Mouse (Mus musculus): Measurements from ENCODE around the gene H60b. TPM values are rescaled to one million over a fixed set of nuclear protein-coding genes. Genes with fewer than 3 reads are reported as not detected.
"Not testable (repeated sequence)": the region's sequence is repeated elsewhere in the genome, so short reads cannot be mapped to it uniquely, and the experiment has no call there.

The H60b gene
- total RNA-seq, 1 experiment = 1.3 TPM

DNA sequence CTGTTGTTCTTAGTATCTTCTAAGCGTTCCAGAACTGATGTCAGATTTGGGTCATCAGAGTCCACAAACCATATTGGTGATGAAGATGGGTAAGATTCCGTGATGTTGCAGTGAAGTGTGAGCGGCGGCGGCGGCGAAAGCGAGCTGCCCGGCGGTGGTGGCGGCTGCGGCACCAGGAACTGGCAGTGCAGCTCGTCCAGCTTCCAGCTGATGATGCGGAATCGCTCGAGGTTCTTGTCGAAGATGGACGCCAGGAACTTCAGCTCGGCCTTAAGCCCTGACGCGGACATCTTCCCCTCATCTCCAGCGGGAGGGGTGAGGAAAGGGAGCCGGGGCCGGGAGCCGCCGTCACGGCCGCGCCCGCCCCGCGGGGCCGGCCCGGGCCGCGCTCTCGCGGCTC is 4.3 kb upstream of the H60b start:
- H3K4me1 ChIP-seq (ENCODE audit: control insufficient read depth in 2 of 2, insufficient read depth in 2 of 2, low read length in 2 of 2, poor library complexity in 1 of 2); H3K36me3 ChIP-seq (ENCODE audit: control insufficient read depth, insufficient read depth, low read length, poor library complexity, severe bottlenecking); H3K9ac ChIP-seq (ENCODE audit: insufficient read depth, low read depth, low read length, poor library complexity, severe bottlenecking); H3K9me3 ChIP-seq (ENCODE audit: control insufficient read depth, insufficient read depth, low read depth, low read length); in situ Hi-C loops (cut with MboI; ENCODE audit: low sequenced_read_pairs in 2 of 2, unreplicated experiment in 2 of 2); H3K27ac ChIP-seq (ENCODE audit: insufficient read depth, low read depth, low read length, poor library complexity, severe bottlenecking); DNase-seq (ENCODE audit: low read depth, low spot score): not testable (repeated sequence)
- H3K4me3 ChIP-seq (ENCODE audit: insufficient read depth in 1 of 2, low read depth in 1 of 2, low read length in 2 of 2, poor library complexity in 1 of 2, severe bottlenecking in 1 of 2) = peak overlapping the region; percentile 41 to 43; a peak in 1 of 4 replicates

DNA sequence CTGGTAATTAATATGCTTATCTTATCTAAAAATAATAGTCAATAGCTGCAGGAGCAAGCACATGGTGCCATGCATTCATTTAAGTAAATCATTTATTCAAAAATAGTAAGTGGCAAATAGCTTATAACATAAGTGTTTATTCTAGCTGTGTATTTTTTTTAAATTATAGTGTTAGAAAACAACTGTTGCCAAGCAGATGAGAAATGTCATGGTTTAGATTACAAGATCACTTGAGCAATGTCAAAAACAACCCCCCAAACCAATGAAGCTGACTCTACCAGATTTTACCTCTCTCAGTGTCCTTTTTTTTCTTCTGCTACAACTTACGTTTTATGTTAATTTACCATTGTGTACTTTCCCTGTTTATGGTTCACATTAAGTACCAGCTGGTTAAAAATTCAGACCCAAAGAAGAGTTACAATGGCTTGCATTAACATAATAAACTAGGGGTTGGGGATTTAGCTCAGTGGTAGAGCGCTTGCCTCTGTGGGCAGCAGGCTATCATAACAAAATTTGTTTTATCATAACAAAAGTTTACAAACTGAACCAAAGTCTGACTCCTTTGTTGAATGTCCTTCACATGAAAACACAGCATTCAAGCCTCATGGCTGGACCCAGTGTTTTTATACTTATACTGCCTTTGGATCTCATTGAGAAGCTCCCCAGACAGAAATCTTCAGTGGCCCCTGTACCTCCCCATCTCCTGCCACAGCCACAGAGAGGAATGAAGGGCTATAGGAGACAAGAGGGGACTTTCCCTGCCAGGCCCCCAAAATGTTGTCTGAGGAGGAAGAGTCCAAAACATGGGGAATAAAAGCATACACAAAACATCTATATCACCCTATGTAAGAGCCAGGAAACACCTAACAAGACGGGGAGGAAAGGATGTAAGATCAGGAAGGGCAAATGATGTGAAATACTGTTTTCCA is 3.3 kb upstream of the H60b start:
- Histone ChIP-seq H3K27ac (ENCODE audit: insufficient read depth, low read depth, low read length, poor library complexity, severe bottlenecking) (no peak overlapping the region), H3K36me3 (ENCODE audit: control insufficient read depth, insufficient read depth, low read length, poor library complexity, severe bottlenecking) (no peaks in the 10 kb centered on the region), H3K9me3 (ENCODE audit: control insufficient read depth, insufficient read depth, low read depth, low read length) (no peaks in the 10 kb centered on the region), H3K9ac (ENCODE audit: insufficient read depth, low read depth, low read length, poor library complexity, severe bottlenecking) (no peak overlapping the region), H3K4me3 (ENCODE audit: insufficient read depth in 1 of 2, low read depth in 1 of 2, low read length in 2 of 2, poor library complexity in 1 of 2, severe bottlenecking in 1 of 2) (no peak overlapping the region), H3K4me1 (ENCODE audit: control insufficient read depth in 2 of 2, insufficient read depth in 2 of 2, low read length in 2 of 2, poor library complexity in 1 of 2) (peaks cover 0 to 3% of the 10 kb centered on the region in 2 experiments; a peak in 2 of 4 replicates)
- no peak for DNase-seq (ENCODE audit: low read depth, low spot score)
- no peak for TF ChIP-seq ZC3H11A (IDR thresholded peaks at IDR 0.05; ENCODE audit: borderline replicate concordance, low read depth, low read length)
- in situ Hi-C loops (cut with MboI; ENCODE audit: low sequenced_read_pairs in 2 of 2, unreplicated experiment in 2 of 2) = no loop called here

DNA sequence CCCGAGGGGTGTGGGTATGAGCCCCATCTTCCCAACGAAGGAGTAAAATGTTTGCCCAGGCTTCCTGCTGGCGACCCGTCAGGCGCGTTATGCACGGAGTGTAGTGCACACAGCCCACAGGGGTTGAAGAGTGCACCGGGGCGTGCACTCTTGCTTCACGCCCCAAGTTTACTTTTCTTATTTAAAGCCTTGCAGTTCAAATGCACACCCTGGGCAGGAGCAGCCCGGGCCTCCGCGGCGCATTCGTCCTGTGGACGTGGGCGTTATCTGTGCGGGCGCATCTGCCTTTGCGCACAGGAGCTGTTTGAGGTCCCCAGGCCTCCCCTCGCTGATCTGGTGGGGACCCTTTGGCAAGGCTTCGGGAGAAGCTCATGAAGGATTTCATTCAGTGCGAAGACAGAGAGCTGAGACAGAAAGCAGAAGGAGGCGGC is 760 bp downstream of the H60b start:
- TF ChIP-seq ZC3H11A (IDR thresholded peaks at IDR 0.05; ENCODE audit: borderline replicate concordance, low read depth, low read length) = no peak
- TF ChIP-seq MAFK (IDR thresholded peaks at IDR 0.05; ENCODE audit: insufficient read depth, low read depth, low read length) = no peak
- no peak for TF ChIP-seq HCFC1 (IDR thresholded peaks at IDR 0.05; ENCODE audit: borderline replicate concordance, insufficient read depth, low read length)
- no peak for TF ChIP-seq CHD2 (IDR thresholded peaks at IDR 0.05; ENCODE audit: low read depth, low read length)
- no peak for TF ChIP-seq ZNF384 (IDR thresholded peaks at IDR 0.05; ENCODE audit: low read depth, low read length)
- Histone ChIP-seq H3K9me3 (ENCODE audit: control insufficient read depth, insufficient read depth, low read depth, low read length) (no peaks in the 10 kb centered on the region), H3K36me3 (ENCODE audit: control insufficient read depth, insufficient read depth, low read length, poor library complexity, severe bottlenecking) (no peaks in the 10 kb centered on the region), H3K9ac (ENCODE audit: insufficient read depth, low read depth, low read length, poor library complexity, severe bottlenecking) (no peak overlapping the region; the same call in 1 of the 2 replicates), H3K4me1 (ENCODE audit: control insufficient read depth in 2 of 2, insufficient read depth in 2 of 2, low read length in 2 of 2, poor library complexity in 1 of 2) (peaks cover 0 to 5% of the 10 kb centered on the region in 2 experiments; a peak in 2 of 4 replicates), H3K4me3 (ENCODE audit: insufficient read depth in 1 of 2, low read depth in 1 of 2, low read length in 2 of 2, poor library complexity in 1 of 2, severe bottlenecking in 1 of 2) (peak overlapping the region; percentile 52 to 66), H3K27ac (ENCODE audit: insufficient read depth, low read depth, low read length, poor library complexity, severe bottlenecking) (no peak overlapping the region)
- DNase-seq (ENCODE audit: low read depth, low spot score) = no peak
- in situ Hi-C loops (cut with MboI; ENCODE audit: low sequenced_read_pairs in 2 of 2, unreplicated experiment in 2 of 2) = no loop called here

DNA sequence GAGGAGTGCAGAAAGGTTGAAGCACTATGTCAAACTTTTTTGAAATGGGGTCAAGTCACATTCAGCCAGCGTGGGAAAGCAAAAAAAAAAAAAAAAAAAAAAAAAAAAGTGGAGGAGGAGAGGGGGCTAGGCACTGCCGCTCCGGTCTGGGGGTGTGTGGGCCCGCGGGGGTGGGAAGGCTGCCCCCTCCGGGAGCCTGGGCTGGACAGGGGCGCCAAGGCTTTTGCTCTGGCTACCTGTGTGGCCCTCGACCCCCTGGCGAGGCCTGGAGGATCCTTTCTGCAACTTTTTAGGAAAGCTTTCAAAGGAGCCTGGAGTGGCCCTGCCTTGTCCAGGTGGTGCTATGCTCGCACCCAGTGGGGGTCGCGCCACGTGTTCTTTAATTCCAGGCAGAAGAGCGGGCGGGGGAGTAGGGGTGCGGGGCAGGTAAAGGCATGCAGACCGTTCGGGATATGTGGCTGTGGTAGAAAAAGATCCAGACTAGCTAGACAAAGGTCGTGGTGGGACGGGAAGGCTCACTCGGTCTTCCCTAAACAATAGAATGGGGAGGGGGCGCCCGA is 1.3 kb downstream of the H60b start:
- Histone ChIP-seq H3K4me1 (ENCODE audit: control insufficient read depth in 2 of 2, insufficient read depth in 2 of 2, low read length in 2 of 2, poor library complexity in 1 of 2) (peaks cover 0 to 5% of the 10 kb centered on the region in 2 experiments; a peak in 2 of 4 replicates), H3K9ac (ENCODE audit: insufficient read depth, low read depth, low read length, poor library complexity, severe bottlenecking) (no peak overlapping the region), H3K36me3 (ENCODE audit: control insufficient read depth, insufficient read depth, low read length, poor library complexity, severe bottlenecking) (no peaks in the 10 kb centered on the region), H3K9me3 (ENCODE audit: control insufficient read depth, insufficient read depth, low read depth, low read length) (no peaks in the 10 kb centered on the region), H3K27ac (ENCODE audit: insufficient read depth, low read depth, low read length, poor library complexity, severe bottlenecking) (peak overlapping the region; percentile 50; the same call in 1 of the 2 replicates), H3K4me3 (ENCODE audit: insufficient read depth in 1 of 2, low read depth in 1 of 2, low read length in 2 of 2, poor library complexity in 1 of 2, severe bottlenecking in 1 of 2) (peak overlapping the region; percentile 52 to 66)
- TF ChIP-seq CHD2 (IDR thresholded peaks at IDR 0.05; ENCODE audit: low read depth, low read length) = no peak
- peak; percentile 79 for TF ChIP-seq ZNF384 (IDR thresholded peaks at IDR 0.05; ENCODE audit: low read depth, low read length)
- DNase-seq (ENCODE audit: low read depth, low spot score) = no peak
- in situ Hi-C loops (cut with MboI; ENCODE audit: low sequenced_read_pairs in 2 of 2, unreplicated experiment in 2 of 2) = loop anchor here (5.0 to 10.0 kb wide), 2 partner anchors 115 to 118 kb away; no protein-coding TSS in a partner anchor

DNA sequence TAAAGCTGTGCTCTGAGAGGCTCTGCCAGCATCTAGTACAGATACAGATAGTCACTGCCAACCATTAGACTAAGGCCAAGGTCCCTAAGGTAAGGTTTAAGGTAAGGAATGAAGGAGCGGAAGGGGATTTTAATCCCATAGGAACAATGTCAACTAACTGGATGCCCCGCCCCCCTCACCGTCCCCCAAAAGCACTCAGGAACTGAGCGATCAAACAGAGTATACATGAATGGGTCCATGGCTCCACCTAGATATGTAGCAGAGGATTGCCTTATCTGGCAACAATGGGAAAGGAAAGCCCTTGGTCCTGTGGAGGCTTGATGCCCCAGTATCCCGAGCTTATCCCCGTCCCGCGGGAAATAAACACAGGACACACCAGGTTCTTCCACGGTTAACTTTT is 4.9 kb downstream of the H60b start:
- not testable (repeated sequence) for H3K4me1 ChIP-seq (ENCODE audit: control insufficient read depth in 2 of 2, insufficient read depth in 2 of 2, low read length in 2 of 2, poor library complexity in 1 of 2); H3K9me3 ChIP-seq (ENCODE audit: control insufficient read depth, insufficient read depth, low read depth, low read length); H3K36me3 ChIP-seq (ENCODE audit: control insufficient read depth, insufficient read depth, low read length, poor library complexity, severe bottlenecking); H3K27ac ChIP-seq (ENCODE audit: insufficient read depth, low read depth, low read length, poor library complexity, severe bottlenecking); H3K9ac ChIP-seq (ENCODE audit: insufficient read depth, low read depth, low read length, poor library complexity, severe bottlenecking); DNase-seq (ENCODE audit: low read depth, low spot score)
- in situ Hi-C loops (cut with MboI; ENCODE audit: low sequenced_read_pairs in 2 of 2, unreplicated experiment in 2 of 2) = loop anchor here (5.0 to 10.0 kb wide), 2 partner anchors 112 to 114 kb away; no protein-coding TSS in a partner anchor
- H3K4me3 ChIP-seq (ENCODE audit: insufficient read depth in 1 of 2, low read depth in 1 of 2, low read length in 2 of 2, poor library complexity in 1 of 2, severe bottlenecking in 1 of 2) = peak overlapping the region in 1 of 2 experiments; percentile 54; a peak in 2 of 4 replicates
